Mouse (Mus musculus): ENCODE measurements around the gene Plcxd2.

The Plcxd2 gene

DNA sequence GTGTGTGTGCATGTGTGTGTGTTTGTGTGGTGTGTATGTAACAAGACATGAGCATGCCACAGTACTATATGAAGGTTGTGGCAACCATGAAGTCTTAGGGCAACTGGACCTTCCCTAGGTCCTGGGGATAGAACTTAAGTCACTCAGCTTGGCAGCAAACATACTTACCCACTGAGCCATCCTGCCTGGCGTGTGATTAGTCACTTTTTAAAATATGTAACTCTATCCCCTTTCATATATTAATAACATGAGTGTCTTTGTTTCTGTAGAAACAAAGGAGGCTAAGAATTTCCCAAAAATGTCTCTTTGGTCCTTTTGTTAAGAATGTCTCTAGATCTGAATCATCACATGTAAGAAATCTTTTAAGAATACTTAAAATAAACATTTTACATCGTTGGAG is 72.6 kb downstream of the Plcxd2 start:
- DNase-seq (ENCODE audit: low spot score) = no peak

DNA sequence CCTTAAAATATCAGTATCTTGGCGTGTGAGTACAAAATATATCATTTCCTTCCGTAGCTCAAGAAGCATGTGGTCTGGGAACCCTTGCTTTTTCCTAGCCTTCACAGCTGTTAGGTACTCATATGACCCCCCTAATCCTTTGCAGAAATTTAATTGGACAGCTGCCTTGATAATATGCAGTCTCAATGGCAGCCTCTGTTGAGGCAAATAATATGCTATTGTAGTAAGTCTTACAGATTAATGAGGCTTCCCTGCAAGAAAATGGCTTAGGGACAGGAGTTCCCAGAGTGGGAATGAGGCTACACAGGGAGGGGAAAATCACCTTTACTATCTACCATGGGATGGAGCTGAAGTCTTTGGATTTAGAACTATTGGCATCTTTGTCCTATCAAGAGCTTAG is 73.5 kb downstream of the Plcxd2 start:
- no peak for DNase-seq (ENCODE audit: low spot score)

DNA sequence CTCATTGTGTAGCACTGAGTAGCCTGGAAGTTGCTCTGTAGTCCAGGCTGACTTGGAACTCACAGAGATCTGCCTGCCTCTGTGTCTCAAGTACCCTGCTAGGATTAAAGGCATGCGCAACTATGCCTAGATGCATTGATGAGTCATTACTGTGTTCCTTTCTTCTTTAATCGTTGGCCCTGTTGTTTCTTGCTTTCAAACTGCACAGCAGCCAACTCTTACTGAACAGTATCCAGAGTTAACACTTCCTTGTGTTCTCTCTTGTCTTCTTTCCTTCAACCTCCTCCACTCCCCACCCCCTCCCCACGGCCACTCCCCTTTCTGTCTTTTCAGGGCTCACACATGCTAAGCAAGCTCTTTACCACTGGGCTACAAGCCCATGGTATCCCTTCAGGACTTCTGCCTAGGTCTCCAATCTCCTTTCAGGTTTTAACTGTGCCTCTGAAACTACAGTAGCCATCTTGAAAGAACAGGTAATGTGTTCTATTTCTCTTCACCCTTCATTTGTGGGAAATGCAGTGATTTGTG is 74.0 kb downstream of the Plcxd2 start:
- no peak for DNase-seq (ENCODE audit: low spot score)

DNA sequence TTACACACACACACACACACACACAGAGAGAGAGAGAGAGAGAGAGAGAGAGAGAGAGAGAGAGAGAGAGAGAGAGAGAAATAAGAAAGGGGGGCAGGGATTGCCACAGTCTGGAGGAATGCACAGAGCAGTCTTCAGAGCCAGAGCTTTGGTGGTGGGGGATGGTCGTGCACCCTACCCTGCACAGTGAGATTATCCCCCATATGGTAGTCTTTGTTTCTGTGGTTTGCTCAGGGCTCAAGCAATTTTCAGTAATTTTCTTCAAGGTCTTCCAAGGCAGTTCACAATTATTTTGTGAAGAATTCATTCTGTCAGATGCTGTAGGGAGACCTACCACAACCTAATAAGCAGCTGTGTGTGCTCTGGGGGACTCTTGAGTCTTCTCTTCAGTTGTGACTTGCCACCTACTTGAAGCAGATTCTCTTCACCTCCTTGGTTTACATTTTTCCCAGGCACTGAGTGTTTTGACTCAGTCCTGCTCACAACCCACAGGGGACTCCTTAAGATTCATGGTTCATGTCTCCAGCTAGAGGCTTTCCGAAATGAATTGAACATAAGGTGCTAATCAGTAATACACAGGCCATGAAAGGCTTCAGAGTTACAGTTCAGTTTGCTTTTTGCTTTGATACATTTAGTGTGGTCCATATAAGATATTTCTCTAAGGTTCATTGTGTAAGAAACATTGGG is 75.2 kb downstream of the Plcxd2 start:
- no peak for DNase-seq (ENCODE audit: low spot score)

DNA sequence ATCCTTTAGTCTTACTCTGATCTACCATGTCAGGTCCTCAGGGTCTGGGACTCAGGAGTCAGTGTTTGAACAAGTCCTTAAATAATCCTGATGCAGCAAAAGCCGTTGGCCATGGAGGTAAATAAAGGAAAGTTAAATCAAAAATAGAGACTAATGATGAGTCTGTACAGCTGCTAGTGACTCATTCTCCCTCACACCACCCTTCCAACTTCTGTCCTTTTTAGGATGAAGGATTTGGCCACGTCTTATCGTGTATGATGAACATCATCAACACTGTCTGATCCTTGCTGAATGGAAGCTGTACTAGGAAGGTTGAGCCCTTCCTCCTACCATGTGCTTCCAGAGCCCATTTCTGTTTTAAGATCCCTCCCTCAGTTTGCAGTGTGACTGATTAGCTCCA is 79.7 kb downstream of the Plcxd2 start:
- no peak for DNase-seq (ENCODE audit: low spot score)

DNA sequence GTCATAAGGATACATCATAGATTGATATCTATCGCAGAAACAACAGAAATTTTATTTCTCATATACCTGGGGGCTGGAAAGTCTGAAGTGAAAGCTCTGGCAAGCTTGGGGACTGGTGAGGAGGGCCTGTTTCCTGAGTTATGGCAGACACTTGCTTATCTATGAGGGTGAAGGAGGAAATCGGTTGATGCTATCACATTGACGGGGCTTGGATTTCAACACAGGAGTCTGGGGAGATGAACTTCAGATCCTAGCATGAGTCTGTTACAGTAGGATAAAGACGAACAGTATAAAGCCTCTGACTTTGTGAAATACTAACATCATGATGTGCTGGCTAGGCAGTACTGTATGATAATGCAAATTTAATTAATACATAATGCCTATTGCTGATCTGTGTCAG is 81.9 kb downstream of the Plcxd2 start:
- no peak for DNase-seq (ENCODE audit: low spot score)

DNA sequence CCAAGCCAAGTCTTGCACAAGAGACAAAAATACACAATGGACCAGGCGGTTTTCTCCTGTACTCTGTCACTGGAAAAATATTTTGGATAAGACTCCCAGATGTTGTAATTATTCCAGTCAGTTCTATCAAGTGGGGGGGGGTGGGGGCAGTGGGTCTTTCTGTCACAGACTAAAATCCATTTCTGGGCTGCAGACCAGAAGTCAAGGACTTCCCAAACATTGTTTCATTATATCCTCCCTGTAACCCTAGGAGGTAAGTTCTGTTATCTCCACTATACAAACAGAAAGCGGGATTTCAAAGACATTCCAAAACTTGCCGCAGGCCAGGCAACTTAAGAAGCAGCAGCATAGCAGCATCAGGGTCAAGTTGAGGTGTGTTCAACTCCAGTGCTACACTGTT is 82.4 kb downstream of the Plcxd2 start:
- no peak for DNase-seq (ENCODE audit: low spot score)

DNA sequence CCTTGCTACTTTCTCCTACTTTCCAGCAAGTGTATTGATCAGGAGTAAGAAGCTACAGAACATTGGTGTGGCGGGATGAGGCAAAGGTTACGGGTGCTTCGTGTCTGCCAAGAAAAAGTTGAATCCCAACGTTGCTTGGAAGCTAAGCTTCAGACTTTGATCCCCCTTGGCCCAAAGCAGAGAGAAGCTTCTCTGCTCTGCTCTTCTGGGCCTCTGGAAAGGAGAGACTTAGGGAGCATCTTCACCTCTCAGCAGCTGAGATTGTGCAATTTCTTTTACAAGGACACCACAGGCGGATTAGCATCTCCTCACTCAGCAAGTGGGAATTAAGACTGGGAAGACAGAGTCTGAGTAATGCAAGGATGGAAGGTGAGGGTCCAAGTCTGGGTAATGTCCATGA is 83.1 kb downstream of the Plcxd2 start:
- no peak for DNase-seq (ENCODE audit: low spot score)

DNA sequence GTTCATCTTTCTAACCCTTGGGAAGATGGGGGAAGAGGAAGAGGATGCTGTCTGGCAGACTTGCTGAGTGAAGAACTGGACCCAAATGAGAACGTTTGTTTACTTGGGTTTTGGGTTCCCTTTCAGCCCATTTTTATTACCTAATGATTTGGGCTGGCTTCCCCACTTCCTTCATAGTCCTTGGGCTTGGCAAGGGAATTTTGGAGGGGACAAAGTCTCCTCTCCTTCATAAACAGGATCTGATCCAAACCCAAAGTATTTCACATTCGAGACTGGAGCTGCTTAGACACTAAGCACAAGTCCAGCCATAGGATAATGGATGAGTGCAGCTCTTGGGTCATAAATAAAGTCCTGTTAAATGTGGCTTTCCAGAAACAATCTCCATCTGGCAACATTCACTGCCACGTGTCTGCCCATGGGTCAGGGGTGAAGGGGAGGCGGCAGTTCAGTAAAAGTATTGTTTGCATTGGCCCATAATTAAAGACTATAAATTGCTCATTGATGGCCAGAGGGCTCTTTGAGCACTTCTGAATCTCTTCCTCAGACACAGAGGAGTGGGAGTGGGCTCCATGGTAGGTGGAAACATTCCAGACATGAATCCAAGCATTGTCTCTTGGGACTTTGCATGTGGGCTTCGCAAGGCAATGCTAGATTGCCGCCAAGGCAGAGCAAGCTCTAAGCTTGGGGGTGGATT is 86.1 kb downstream of the Plcxd2 start:
- peak; percentile 7 for DNase-seq (ENCODE audit: low spot score)

DNA sequence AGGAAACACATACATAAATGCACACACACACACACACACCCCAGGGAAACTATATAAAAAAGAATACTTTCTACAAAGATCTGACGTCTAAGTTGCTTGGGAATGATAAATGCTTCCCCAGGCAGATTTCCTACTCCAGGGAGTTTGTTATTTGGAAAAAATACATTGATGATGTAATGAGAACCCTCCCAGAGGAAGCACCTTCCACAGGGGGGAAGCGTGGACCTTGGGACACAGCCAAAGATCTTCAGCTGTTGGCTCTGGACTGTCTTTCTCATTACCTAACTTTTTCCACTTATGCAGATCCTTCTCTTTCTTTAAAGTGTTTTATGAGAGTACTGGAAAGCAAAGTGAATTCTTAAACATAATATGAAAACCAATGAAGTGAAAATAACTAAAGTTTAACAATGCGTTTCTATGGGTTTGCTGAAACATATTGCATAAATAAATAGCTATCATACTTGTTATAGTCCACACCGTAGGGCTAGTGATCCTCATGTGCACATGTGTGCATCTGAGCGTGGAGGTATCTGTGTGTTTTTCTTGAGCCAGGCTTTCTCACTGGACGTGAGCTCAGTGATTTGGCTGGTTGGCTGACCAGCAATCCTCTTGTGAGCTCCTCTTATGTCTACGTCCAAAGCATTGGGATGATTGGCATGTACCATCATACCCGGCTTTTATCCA is 87.3 kb downstream of the Plcxd2 start:
- no peak for DNase-seq (ENCODE audit: low spot score)

DNA sequence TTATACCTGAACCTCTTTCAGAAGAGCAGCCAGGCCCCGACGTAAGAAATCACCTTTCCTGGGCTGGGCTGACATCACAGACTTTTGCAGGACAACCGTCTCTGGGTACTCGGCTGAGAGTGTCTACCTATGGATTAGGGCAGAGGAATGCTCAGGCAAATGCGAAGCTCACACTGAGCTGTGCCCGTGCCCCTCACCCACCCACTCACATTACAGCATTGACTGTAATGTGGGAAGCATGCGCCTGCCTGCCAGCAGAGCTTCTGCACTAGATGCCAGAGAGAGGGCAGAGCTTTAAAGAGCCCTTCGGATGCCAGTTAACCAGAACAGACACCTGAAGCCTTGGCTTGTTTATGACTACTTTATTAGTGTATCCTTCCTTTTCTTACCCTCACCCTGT is 90.4 kb downstream of the Plcxd2 start:
- no peak for DNase-seq (ENCODE audit: low spot score)
